Mouse (Mus musculus) erythroblast, embryonic 14.5 days (primary cell): ENCODE measurements around the gene E330017A01Rik. TPM values are rescaled to one million over a fixed set of nuclear protein-coding genes. Genes with fewer than 3 reads are reported as not detected.

Experiments used
- H3K27me3 ChIP-seq: 2 replicates; pipeline ENCODE4 v1.6.1; 2012; ENCODE audit warnings: inconsistent platforms; ENCODE audit not compliant: control insufficient read depth
- H3K36me3 ChIP-seq: 2 replicates; pipeline ENCODE4 v1.6.1; 2012; ENCODE audit warnings: mild to moderate bottlenecking, inconsistent platforms; ENCODE audit not compliant: control insufficient read depth
- H3K4me1 ChIP-seq: 2 replicates; pipeline ENCODE4 v1.6.1; 2012; ENCODE audit warnings: inconsistent platforms; ENCODE audit not compliant: control insufficient read depth
- H3K4me3 ChIP-seq: replicated peaks from 2 replicates; pipeline ENCODE3; 2012; ENCODE audit warnings: moderate library complexity, mild to moderate bottlenecking, inconsistent platforms
- H3K9me3 ChIP-seq: 2 replicates; pipeline ENCODE4 v1.6.1; 2012; ENCODE audit warnings: low read length, inconsistent platforms, mixed read lengths; ENCODE audit not compliant: control insufficient read depth
- GATA1 ChIP-seq: IDR thresholded peaks from 2 replicates; pipeline ENCODE4 v1.6.1; 2012; ENCODE audit warnings: low read length, inconsistent platforms, mixed read lengths
- TAL1 ChIP-seq: IDR thresholded peaks from 3 replicates; pipeline ENCODE4 v1.6.1; 2012; ENCODE audit warnings: low read length, inconsistent platforms, mixed read lengths
- polyA plus RNA-seq: library from polyadenylated mRNA; stranded (reverse); fragments of >175 nt; gene quantifications from 2 replicates; pipeline ENCODE4 v1.2.3, GENCODE M21; 2012

The E330017A01Rik gene
- polyA plus RNA-seq, 1 experiment = not detected

GRCm38 (mm10) chr16:58663816-58664215, 25.3 kb upstream of the E330017A01Rik start:
- no peaks in the 10 kb centered on the region for H3K9me3 ChIP-seq
- peaks cover 100% of the 10 kb centered on the region for H3K4me1 ChIP-seq
- no peak overlapping the region for H3K4me3 ChIP-seq
- peaks cover 37% of the 10 kb centered on the region for H3K36me3 ChIP-seq
- TF ChIP-seq GATA1 (no peak), TAL1 (no peak)
- H3K27me3 ChIP-seq = no peaks in the 10 kb centered on the region

- Histone ChIP-seq H3K36me3 (peaks cover 42% of the 10 kb centered on the region), H3K4me3 (peak overlapping the region; percentile 61), H3K4me1 (peaks cover 100% of the 10 kb centered on the region), H3K27me3 (no peaks in the 10 kb centered on the region), H3K9me3 (no peaks in the 10 kb centered on the region)
- no peak for TF ChIP-seq GATA1
- TF ChIP-seq TAL1 = no peak
Observed at GRCm38 (mm10) chr16:58663021-58663420, 24.5 kb upstream of the E330017A01Rik start.

GRCm38 (mm10) chr16:58662287-58662791, 23.8 kb upstream of the E330017A01Rik start:
- peaks cover 100% of the 10 kb centered on the region for H3K4me1 ChIP-seq
- H3K27me3 ChIP-seq = no peaks in the 10 kb centered on the region
- H3K4me3 ChIP-seq = peak overlapping the region; percentile 61
- H3K9me3 ChIP-seq = no peaks in the 10 kb centered on the region
- TF ChIP-seq TAL1 = no peak
- TF ChIP-seq GATA1 = no peak
- peaks cover 44% of the 10 kb centered on the region for H3K36me3 ChIP-seq

- Histone ChIP-seq H3K9me3 (no peaks in the 10 kb centered on the region), H3K4me3 (peak overlapping the region; percentile 61), H3K27me3 (no peaks in the 10 kb centered on the region), H3K36me3 (peaks cover 44% of the 10 kb centered on the region), H3K4me1 (peaks cover 98% of the 10 kb centered on the region)
- TF ChIP-seq TAL1 (peak; percentile 82), GATA1 (peak; percentile 54)
Observed at GRCm38 (mm10) chr16:58661826-58662225, 23.3 kb upstream of the E330017A01Rik start.

- peaks cover 75% of the 10 kb centered on the region for H3K4me1 ChIP-seq
- H3K36me3 ChIP-seq = peaks cover 27% of the 10 kb centered on the region
- peak overlapping the region; percentile 47 for H3K4me3 ChIP-seq
- H3K27me3 ChIP-seq = no peaks in the 10 kb centered on the region
- TF ChIP-seq TAL1 (peak; percentile 82), GATA1 (peak; percentile 48; the same call in 1 of the 2 replicates)
- H3K9me3 ChIP-seq = no peaks in the 10 kb centered on the region
Observed at GRCm38 (mm10) chr16:58658668-58659067, 20.1 kb upstream of the E330017A01Rik start.

- Histone ChIP-seq H3K9me3 (no peaks in the 10 kb centered on the region), H3K4me3 (no peak overlapping the region), H3K27me3 (no peaks in the 10 kb centered on the region), H3K36me3 (peaks cover 27% of the 10 kb centered on the region), H3K4me1 (peaks cover 54% of the 10 kb centered on the region)
- no peak for TF ChIP-seq TAL1
Observed at GRCm38 (mm10) chr16:58656526-58656925, 18.0 kb upstream of the E330017A01Rik start.

- Histone ChIP-seq H3K9me3 (no peaks in the 10 kb centered on the region), H3K36me3 (peaks cover 19% of the 10 kb centered on the region), H3K4me1 (peaks cover 46% of the 10 kb centered on the region), H3K27me3 (no peaks in the 10 kb centered on the region), H3K4me3 (no peak overlapping the region)
- TF ChIP-seq TAL1 (no peak), GATA1 (no peak)
Observed at GRCm38 (mm10) chr16:58655751-58656150, 17.2 kb upstream of the E330017A01Rik start.

GRCm38 (mm10) chr16:58649979-58650378, 11.4 kb upstream of the E330017A01Rik start:
- Histone ChIP-seq H3K9me3 (no peaks in the 10 kb centered on the region), H3K27me3 (no peaks in the 10 kb centered on the region), H3K4me3 (no peak overlapping the region), H3K36me3 (no peaks in the 10 kb centered on the region; the same call in 1 of the 2 replicates), H3K4me1 (peaks cover 6% of the 10 kb centered on the region)
- TF ChIP-seq TAL1 (no peak), GATA1 (no peak)

- no peaks in the 10 kb centered on the region for H3K36me3 ChIP-seq
- H3K4me3 ChIP-seq = no peak overlapping the region
- TF ChIP-seq TAL1 (no peak), GATA1 (no peak)
- no peaks in the 10 kb centered on the region for H3K27me3 ChIP-seq
- H3K4me1 ChIP-seq = peaks cover 46% of the 10 kb centered on the region
- no peaks in the 10 kb centered on the region for H3K9me3 ChIP-seq
Observed at GRCm38 (mm10) chr16:58638016-58638415, 523 bp downstream of the E330017A01Rik start.

GRCm38 (mm10) chr16:58637448-58637847, 1.1 kb downstream of the E330017A01Rik start:
- no peaks in the 10 kb centered on the region for H3K36me3 ChIP-seq
- peaks cover 46% of the 10 kb centered on the region for H3K4me1 ChIP-seq
- H3K9me3 ChIP-seq = no peaks in the 10 kb centered on the region
- no peaks in the 10 kb centered on the region for H3K27me3 ChIP-seq
- H3K4me3 ChIP-seq = no peak overlapping the region
- TF ChIP-seq TAL1 (no peak), GATA1 (no peak)
